ENCODE assay signal across 8 mouse cellular contexts in genomic region chr2:148851116-148851906, GRCm38 (mm10). TPM values are rescaled to one million over a fixed set of nuclear protein-coding genes. Genes with fewer than 3 reads are reported as not detected.
DNase-seq lines count a peak whose midpoint lies in the region; ATAC-seq and TF ChIP-seq lines count a peak whose summit lies in the region.

No protein-coding gene starts in this region.

- peak; percentile 80 for ATAC-seq in CD4-positive, CD25-positive, alpha-beta regulatory T cell, adult 4 months
- peak; percentile 31; the same call in 1 of the 2 replicates for ATAC-seq in heart, embryonic 14.5 days (ENCODE audit: insufficient number of reproducible peaks, insufficient read depth, low FRiP score, low read depth)
- peak; percentile 69 for ATAC-seq in kidney, postnatal 0 days (replicated peaks; ENCODE audit: low FRiP score, low read depth)
- ATAC-seq in monocyte, adult 5-6 weeks (replicated peaks; ENCODE audit: insufficient number of reproducible peaks, low FRiP score, low TSS enrichment, poor library complexity, severe bottlenecking): peak; percentile 80

- no peaks in the 10 kb centered on the region for H3K36me3 ChIP-seq in forebrain, embryonic 10.5 days (replicated peaks)
- no peaks in the 10 kb centered on the region for H3K36me3 ChIP-seq in heart, embryonic 14.5 days (ENCODE audit: control insufficient read depth, insufficient read depth, low read length)
- no peaks in the 10 kb centered on the region for H3K36me3 ChIP-seq in kidney, postnatal 0 days (ENCODE audit: insufficient read depth, low read length)
- H3K36me3 ChIP-seq in liver, adult 2 months (ENCODE audit: control insufficient read depth, insufficient read depth, low read length): no peaks in the 10 kb centered on the region

- no peaks in the 10 kb centered on the region for H3K79me2 ChIP-seq in liver, adult 2 months (ENCODE audit: control insufficient read depth, insufficient read depth, low read length)

- peaks cover under 1% of the 10 kb centered on the region; the same call in 1 of the 2 replicates for H3K4me1 ChIP-seq in brown adipose tissue, adult 24 weeks (ENCODE audit: control insufficient read depth, insufficient read depth, insufficient read length, low read length)
- H3K4me1 ChIP-seq in forebrain, embryonic 10.5 days: no peaks in the 10 kb centered on the region
- H3K4me1 ChIP-seq in heart, embryonic 14.5 days (ENCODE audit: control insufficient read depth in 2 of 2, insufficient read depth in 2 of 2, low read length in 2 of 2): peaks cover 0 to 1% of the 10 kb centered on the region in 2 experiments; a peak in 1 of 4 replicates
- H3K4me1 ChIP-seq in kidney, postnatal 0 days (replicated peaks; ENCODE audit: insufficient read depth, low read length): no peaks in the 10 kb centered on the region
- 0 out of 2 replicates have a peak, but pooled peaks cover under 1% of the 10 kb centered on the region for H3K4me1 ChIP-seq in liver, adult 2 months (ENCODE audit: control insufficient read depth, insufficient read depth, low read length)

- DNase-seq in forebrain, embryonic 10.5 days (ENCODE audit: extremely low spot score, low spot score): peak; percentile 64
- DNase-seq in kidney, postnatal 0 days (ENCODE audit: low spot score): peak; percentile 80
- DNase-seq in liver, adult 2 months (ENCODE audit: extremely low read depth, low read depth, low spot score): peak; percentile 77
- DNase-seq in spleen, postnatal 36 days (ENCODE audit: low spot score in 2 of 2): peak; percentile 53 to 71

- H3K4me3 ChIP-seq in brown adipose tissue, adult 24 weeks (ENCODE audit: insufficient read depth, low read depth, low read length): peak overlapping the region; percentile 34; the same call in 1 of the 2 replicates
- no peak overlapping the region for H3K4me3 ChIP-seq in forebrain, embryonic 10.5 days
- H3K4me3 ChIP-seq in heart, embryonic 14.5 days (ENCODE audit: control insufficient read depth in 1 of 2, insufficient read depth in 1 of 2, low read depth in 1 of 2, low read length in 2 of 2): no peak overlapping the region
- H3K4me3 ChIP-seq in kidney, postnatal 0 days (replicated peaks; ENCODE audit: low read depth, low read length): no peak overlapping the region
- no peak overlapping the region for H3K4me3 ChIP-seq in liver, adult 2 months (ENCODE audit: insufficient read depth, low read depth, low read length)

- 0 out of 2 replicates have a peak overlapping the region, but pooled peaks have one; percentile 30 for H3K4me2 ChIP-seq in heart, embryonic 14.5 days (ENCODE audit: low read length)
- H3K4me2 ChIP-seq in kidney, postnatal 0 days (ENCODE audit: low read length): no peak overlapping the region

- no peaks in the 10 kb centered on the region for H3K27me3 ChIP-seq in forebrain, embryonic 10.5 days (ENCODE audit: poor library complexity, severe bottlenecking)
- H3K27me3 ChIP-seq in heart, embryonic 14.5 days (ENCODE audit: control insufficient read depth, insufficient read depth, low read length): no peaks in the 10 kb centered on the region
- no peaks in the 10 kb centered on the region for H3K27me3 ChIP-seq in kidney, postnatal 0 days (ENCODE audit: insufficient read depth, low read length)
- no peaks in the 10 kb centered on the region for H3K27me3 ChIP-seq in liver, adult 2 months (ENCODE audit: control insufficient read depth, insufficient read depth, low read length)

- 48% methylated on average over 8 of the region's 8 CpGs for WGBS in forebrain, embryonic 10.5 days
- 38% methylated on average over 8 of the region's 8 CpGs for WGBS in heart, embryonic 14.5 days
- WGBS in kidney, postnatal 0 days: 45% methylated on average over 8 of the region's 8 CpGs
- 31% methylated on average over 8 of the region's 8 CpGs for WGBS in liver, adult 2 months

- TF ChIP-seq POLR2A in liver, adult 2 months (IDR thresholded peaks at IDR 0.05; ENCODE audit: extremely low read depth, insufficient read depth, low read length): no peak

- peak; percentile 86 for TF ChIP-seq CTCF in kidney, postnatal 0 days (IDR thresholded peaks at IDR 0.05; ENCODE audit: low read depth)
- peak; percentile 38 for TF ChIP-seq CTCF in liver, adult 2 months (IDR thresholded peaks at IDR 0.05; ENCODE audit: low read depth, low read length)

- H3K9me3 ChIP-seq in forebrain, embryonic 10.5 days: no peaks in the 10 kb centered on the region; the same call in 1 of the 2 replicates
- H3K9me3 ChIP-seq in heart, embryonic 14.5 days (ENCODE audit: control insufficient read depth, low read length): no peaks in the 10 kb centered on the region
- H3K9me3 ChIP-seq in kidney, postnatal 0 days (replicated peaks; ENCODE audit: low read length): no peaks in the 10 kb centered on the region

- no peak overlapping the region for H3K9ac ChIP-seq in heart, embryonic 14.5 days (ENCODE audit: low read length)
- no peak overlapping the region for H3K9ac ChIP-seq in kidney, postnatal 0 days (ENCODE audit: low read depth, low read length)
- no peak overlapping the region for H3K9ac ChIP-seq in liver, adult 2 months (ENCODE audit: low read depth, low read length)

- H3K27ac ChIP-seq in brown adipose tissue, adult 24 weeks (replicated peaks; ENCODE audit: low read depth, low read length): no peak overlapping the region
- H3K27ac ChIP-seq in forebrain, embryonic 10.5 days: no peak overlapping the region
- no peak overlapping the region for H3K27ac ChIP-seq in heart, embryonic 14.5 days (replicated peaks in 1 of 2; ENCODE audit: control insufficient read depth in 1 of 2, insufficient read depth in 1 of 2, low read depth in 2 of 2, low read length in 2 of 2)
- no peak overlapping the region for H3K27ac ChIP-seq in kidney, postnatal 0 days
- H3K27ac ChIP-seq in liver, adult 2 months (replicated peaks; ENCODE audit: insufficient read depth, low read depth, low read length): no peak overlapping the region

RNA-seq across cellular contexts. Expression of gene 9230104L09Rik, which starts 13.5 kb away (rescaled TPM):
- polyA plus RNA-seq in CD4-positive, CD25-positive, alpha-beta regulatory T cell, adult 4 months (2017; shearing (Covaris generic)): not detected
- 2.5 TPM in 1 of 2 replicates, not detected in the other for polyA plus RNA-seq in brown adipose tissue, adult 24 weeks (2012; ENCODE audit: insufficient read depth, insufficient read length, missing spikeins)
- not detected in 2 replicates for polyA plus RNA-seq in forebrain, embryonic 10.5 days (2016; fragmentation: Nextera tagmentation; extraction: Ambion mirVana)
- 0.32 TPM in 1 of 2 replicates, not detected in the other for polyA plus RNA-seq in heart, embryonic 14.5 days (2014; fragmentation: Nextera tagmentation; extraction: Ambion mirVana)
- polyA plus RNA-seq in kidney, postnatal 0 days (2015; fragmentation: Nextera tagmentation; extraction: Ambion mirVana): not detected in 2 replicates
- total RNA-seq in liver, adult 2 months (2014; rRNA removed): 0.20 TPM in 1 of 2 replicates, not detected in the other
- polyA plus RNA-seq in liver, adult 2 months (2012; rRNA removed): not detected in 2 replicates
- not detected in 3 replicates for total RNA-seq in monocyte, adult 5-6 weeks (2017)

RNA-seq across cellular contexts. Expression of gene Cst9, which starts 16.4 kb away (rescaled TPM):
- not detected for polyA plus RNA-seq in CD4-positive, CD25-positive, alpha-beta regulatory T cell, adult 4 months (2017; shearing (Covaris generic))
- polyA plus RNA-seq in brown adipose tissue, adult 24 weeks (2012; ENCODE audit: insufficient read depth, insufficient read length, missing spikeins): not detected in 2 replicates
- polyA plus RNA-seq in forebrain, embryonic 10.5 days (2016; fragmentation: Nextera tagmentation; extraction: Ambion mirVana): not detected in 2 replicates
- 3.0 and 6.8 TPM in 2 replicates for polyA plus RNA-seq in heart, embryonic 14.5 days (2014; fragmentation: Nextera tagmentation; extraction: Ambion mirVana)
- polyA plus RNA-seq in kidney, postnatal 0 days (2015; fragmentation: Nextera tagmentation; extraction: Ambion mirVana): not detected in 2 replicates
- not detected in 2 replicates for total RNA-seq in liver, adult 2 months (2014; rRNA removed)
- polyA plus RNA-seq in liver, adult 2 months (2012; rRNA removed): not detected in 2 replicates
- total RNA-seq in monocyte, adult 5-6 weeks (2017): not detected in 3 replicates

RNA-seq across cellular contexts. Expression of gene Cst3, which starts 24.2 kb away (rescaled TPM):
- 100 to 1,000 TPM; 159 to 175 TPM for polyA plus RNA-seq in CD4-positive, CD25-positive, alpha-beta regulatory T cell, adult 4 months (2017; shearing (Covaris generic))
- polyA plus RNA-seq in brown adipose tissue, adult 24 weeks (2012; ENCODE audit: insufficient read depth, insufficient read length, missing spikeins): 1,454 and 1,867 TPM in 2 replicates
- 287 and 297 TPM in 2 replicates for polyA plus RNA-seq in forebrain, embryonic 10.5 days (2016; fragmentation: Nextera tagmentation; extraction: Ambion mirVana)
- polyA plus RNA-seq in heart, embryonic 14.5 days (2014; fragmentation: Nextera tagmentation; extraction: Ambion mirVana): 901 and 992 TPM in 2 replicates
- 545 and 617 TPM in 2 replicates for polyA plus RNA-seq in kidney, postnatal 0 days (2015; fragmentation: Nextera tagmentation; extraction: Ambion mirVana)
- 251 and 282 TPM in 2 replicates for total RNA-seq in liver, adult 2 months (2014; rRNA removed)
- polyA plus RNA-seq in liver, adult 2 months (2012; rRNA removed): 436 and 441 TPM in 2 replicates
- total RNA-seq in monocyte, adult 5-6 weeks (2017): 977 to 1,560 TPM (median 1,517 TPM) in 3 replicates

RNA-seq across cellular contexts. Expression of gene Cst13, which starts 31.4 kb away (rescaled TPM):
- not detected for polyA plus RNA-seq in CD4-positive, CD25-positive, alpha-beta regulatory T cell, adult 4 months (2017; shearing (Covaris generic))
- polyA plus RNA-seq in brown adipose tissue, adult 24 weeks (2012; ENCODE audit: insufficient read depth, insufficient read length, missing spikeins): not detected in 2 replicates
- not detected in 2 replicates for polyA plus RNA-seq in forebrain, embryonic 10.5 days (2016; fragmentation: Nextera tagmentation; extraction: Ambion mirVana)
- polyA plus RNA-seq in heart, embryonic 14.5 days (2014; fragmentation: Nextera tagmentation; extraction: Ambion mirVana): not detected in 2 replicates
- polyA plus RNA-seq in kidney, postnatal 0 days (2015; fragmentation: Nextera tagmentation; extraction: Ambion mirVana): not detected in 2 replicates
- total RNA-seq in liver, adult 2 months (2014; rRNA removed): not detected in 2 replicates
- not detected in 2 replicates for polyA plus RNA-seq in liver, adult 2 months (2012; rRNA removed)
- 1.6 TPM in 1 of 3 replicates, not detected in the others for total RNA-seq in monocyte, adult 5-6 weeks (2017)

RNA-seq across cellular contexts. Expression of gene Cst8, which starts 52.7 kb away (rescaled TPM):
- not detected for polyA plus RNA-seq in CD4-positive, CD25-positive, alpha-beta regulatory T cell, adult 4 months (2017; shearing (Covaris generic))
- not detected in 2 replicates for polyA plus RNA-seq in brown adipose tissue, adult 24 weeks (2012; ENCODE audit: insufficient read depth, insufficient read length, missing spikeins)
- polyA plus RNA-seq in forebrain, embryonic 10.5 days (2016; fragmentation: Nextera tagmentation; extraction: Ambion mirVana): not detected in 2 replicates
- not detected in 2 replicates for polyA plus RNA-seq in heart, embryonic 14.5 days (2014; fragmentation: Nextera tagmentation; extraction: Ambion mirVana)
- not detected in 2 replicates for polyA plus RNA-seq in kidney, postnatal 0 days (2015; fragmentation: Nextera tagmentation; extraction: Ambion mirVana)
- not detected in 2 replicates for total RNA-seq in liver, adult 2 months (2014; rRNA removed)
- polyA plus RNA-seq in liver, adult 2 months (2012; rRNA removed): not detected in 2 replicates
- total RNA-seq in monocyte, adult 5-6 weeks (2017): 0.87 TPM in 1 of 3 replicates, not detected in the others
